Mouse (Mus musculus) stomach, embryonic 16.5 days (tissue): Measurements from ENCODE around the gene Egfl8. TPM values are rescaled to one million over a fixed set of nuclear protein-coding genes. Genes with fewer than 3 reads are reported as not detected.

Experiments used
- ATAC-seq: fragments of 200-750 bp; cut with Nextera tagmentation; 2 replicates; pipeline ENCODE4 v1.8.0; 2017; ENCODE audit warnings: moderate number of reproducible peaks, moderate TSS enrichment; ENCODE audit not compliant: insufficient read depth, low FRiP score
- H3K27ac ChIP-seq: fragments of 300-500 bp; sonication (generic); 2 replicates; pipeline ENCODE4 v1.5.1; 2014; ENCODE audit warnings: low read length
- H3K27me3 ChIP-seq: fragments of 300-500 bp; sonication (generic); 2 replicates; pipeline ENCODE4 v1.6.1; 2014; ENCODE audit warnings: low read length, control low read depth, mixed read lengths; ENCODE audit not compliant: control insufficient read depth, insufficient read depth
- H3K36me3 ChIP-seq: fragments of 300-500 bp; sonication (generic); 2 replicates; pipeline ENCODE4 v1.6.1; 2014; ENCODE audit warnings: low read length; ENCODE audit not compliant: control insufficient read depth, insufficient read depth
- H3K4me1 ChIP-seq: fragments of 300-500 bp; sonication (generic); 2 replicates; pipeline ENCODE4 v1.6.1; 2014; ENCODE audit warnings: low read length, control low read depth, mixed read lengths; ENCODE audit not compliant: control insufficient read depth, insufficient read depth
- H3K4me2 ChIP-seq: fragments of 300-500 bp; sonication (generic); 2 replicates; pipeline ENCODE4 v1.6.1; 2014; ENCODE audit warnings: low read depth, low read length, mixed read lengths
- H3K4me3 ChIP-seq: fragments of 300-500 bp; sonication (generic); replicated peaks from 2 replicates; pipeline ENCODE4 v1.5.1; 2014; ENCODE audit warnings: mild to moderate bottlenecking, low read length
- H3K9ac ChIP-seq: fragments of 300-500 bp; sonication (generic); 2 replicates; pipeline ENCODE4 v1.6.1; 2014; ENCODE audit warnings: low read length
- H3K9me3 ChIP-seq: fragments of 300-500 bp; sonication (generic); replicated peaks from 2 replicates; pipeline ENCODE4 v1.6.1; 2016; ENCODE audit warnings: low read length, control low read depth; ENCODE audit not compliant: control insufficient read depth
- WGBS: fragments of 180-500 bp; shearing (Covaris S2); extraction: QIAGEN DNeasy Blood & Tissue Kit; methylation state at CpG from one replicate; pipeline ENCODE4 v1.1.7; 2014; 5-methylcytosine and 5-hydroxymethylcytosine counted together
- polyA plus RNA-seq: library from polyadenylated mRNA; unstranded; fragments of >200 nt; fragmentation: Nextera tagmentation; extraction: Ambion mirVana; gene quantifications from 2 replicates; pipeline ENCODE4 v1.2.1, GENCODE M21; 2015

Gene Egfl8
- polyA plus RNA-seq, 1 experiment from 2014 or later = 3.5 TPM

DNA sequence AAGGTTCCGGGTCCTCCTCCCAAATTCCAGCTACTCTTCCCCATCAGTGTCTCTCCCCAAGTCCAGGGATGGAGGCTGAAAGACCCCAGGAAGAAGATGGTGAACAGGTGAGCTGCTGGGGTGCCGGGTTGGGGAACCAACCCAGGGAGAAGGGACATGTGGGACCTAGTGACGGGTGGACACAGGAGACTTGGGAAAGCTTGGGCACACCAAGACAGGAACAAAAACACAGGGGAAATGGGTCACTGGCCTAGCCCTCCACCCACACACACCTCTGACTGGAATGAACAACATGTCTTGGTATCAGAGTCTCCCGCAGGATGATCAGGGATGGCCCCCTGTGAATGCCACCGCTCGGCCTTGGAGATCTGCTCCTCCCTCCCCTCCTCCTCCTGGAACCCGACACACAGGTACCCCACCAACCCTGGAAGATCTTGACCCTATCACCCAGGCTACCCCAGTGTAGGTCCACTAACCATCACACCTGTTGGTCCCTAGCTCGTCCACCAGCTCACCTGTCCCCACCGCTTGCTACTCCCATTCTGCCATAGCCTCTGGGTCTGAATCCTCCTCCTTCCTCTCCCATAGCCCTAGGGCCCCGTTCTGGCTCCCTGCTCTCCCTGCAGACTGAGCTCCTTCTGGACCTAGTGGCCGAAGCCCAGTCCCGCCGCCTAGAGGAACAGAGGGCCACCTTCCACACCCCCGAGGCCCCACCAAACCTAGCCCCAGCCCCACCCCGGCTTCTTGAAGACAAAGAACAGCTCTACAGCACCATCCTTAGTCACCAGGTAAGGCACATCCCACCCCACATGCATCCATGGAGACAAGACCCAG is 25.4 kb downstream of the Egfl8 start:
- ATAC-seq = no peak
- Histone ChIP-seq H3K27me3 (no peaks in the 10 kb centered on the region), H3K4me2 (peak overlapping the region; percentile 80), H3K4me1 (peaks cover 59% of the 10 kb centered on the region), H3K9ac (peak overlapping the region; percentile 84), H3K9me3 (no peaks in the 10 kb centered on the region), H3K27ac (peak overlapping the region; percentile 99), H3K4me3 (peak overlapping the region; percentile 25), H3K36me3 (peaks cover 6% of the 10 kb centered on the region; the same call in 1 of the 2 replicates)
- 68% methylated on average over 15 of the region's 15 CpGs for WGBS

DNA sequence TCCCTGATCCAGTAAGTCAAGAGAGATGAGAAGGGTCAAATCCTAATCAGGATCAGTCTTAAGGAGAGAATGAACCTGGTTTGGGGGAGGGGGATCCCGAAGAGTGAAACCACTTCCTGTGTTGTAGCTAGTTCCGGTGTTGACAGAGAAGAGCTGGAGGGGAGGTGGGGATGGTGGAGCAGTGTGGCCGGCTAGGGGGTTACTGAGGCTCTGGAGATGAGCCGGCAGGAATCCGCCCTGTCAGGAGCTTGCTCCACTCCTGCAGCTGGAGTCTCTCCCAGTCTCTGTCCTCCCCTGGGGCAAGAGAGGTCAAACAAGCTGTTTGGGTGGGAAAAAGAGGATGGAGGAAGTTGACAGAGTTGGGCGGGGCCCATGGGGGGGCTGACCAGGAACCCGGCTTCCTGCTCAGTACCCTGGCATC is 26.1 kb downstream of the Egfl8 start, which contains the start of gene Gpsm3:
Gene Gpsm3 (plus strand): TSS at position 126 of the 421 bp plus-strand sequence.
- WGBS = 12% methylated on average over 7 of the region's 7 CpGs
- H3K27me3 ChIP-seq = no peaks in the 10 kb centered on the region
- no peaks in the 10 kb centered on the region for H3K9me3 ChIP-seq
- peaks cover 3% of the 10 kb centered on the region; the same call in 1 of the 2 replicates for H3K36me3 ChIP-seq
- peaks cover 55% of the 10 kb centered on the region for H3K4me1 ChIP-seq
- peak within 1 kb of the TSS; percentile 25 for H3K4me3 ChIP-seq
- H3K9ac ChIP-seq = peak within 1 kb of the TSS; percentile 84
- H3K4me2 ChIP-seq = peak within 1 kb of the TSS; percentile 100
- H3K27ac ChIP-seq = peak within 1 kb of the TSS; percentile 99
- ATAC-seq = no peak

DNA sequence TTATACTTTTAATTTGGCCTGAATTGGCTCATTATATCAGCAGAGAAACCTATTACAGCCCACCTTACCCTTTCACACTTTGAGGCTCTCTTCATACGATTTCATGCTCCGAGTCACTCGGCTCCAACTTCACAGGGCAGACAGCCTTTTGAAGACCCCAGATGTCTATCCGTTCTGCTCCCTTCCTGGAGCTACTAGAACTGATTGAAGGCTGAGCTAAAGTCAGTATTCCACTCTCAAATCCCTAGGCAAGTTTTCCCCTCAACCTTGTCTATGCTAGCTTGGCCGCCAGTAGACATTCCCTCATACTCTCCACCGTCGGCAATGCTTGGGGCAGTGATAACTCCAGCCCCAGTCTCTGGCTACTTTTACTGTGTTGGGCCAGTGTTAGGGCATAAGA is 26.6 kb downstream of the Egfl8 start:
- no peaks in the 10 kb centered on the region for H3K36me3 ChIP-seq
- H3K4me1 ChIP-seq = peaks cover 50% of the 10 kb centered on the region
- H3K27ac ChIP-seq = peak overlapping the region; percentile 99
- WGBS = 38% methylated on average over 7 of the region's 7 CpGs
- no peaks in the 10 kb centered on the region for H3K27me3 ChIP-seq
- peak overlapping the region; percentile 25 for H3K4me3 ChIP-seq
- ATAC-seq = no peak
- H3K9me3 ChIP-seq = no peaks in the 10 kb centered on the region
- H3K4me2 ChIP-seq = peak overlapping the region; percentile 80
- H3K9ac ChIP-seq = peak overlapping the region; percentile 66

DNA sequence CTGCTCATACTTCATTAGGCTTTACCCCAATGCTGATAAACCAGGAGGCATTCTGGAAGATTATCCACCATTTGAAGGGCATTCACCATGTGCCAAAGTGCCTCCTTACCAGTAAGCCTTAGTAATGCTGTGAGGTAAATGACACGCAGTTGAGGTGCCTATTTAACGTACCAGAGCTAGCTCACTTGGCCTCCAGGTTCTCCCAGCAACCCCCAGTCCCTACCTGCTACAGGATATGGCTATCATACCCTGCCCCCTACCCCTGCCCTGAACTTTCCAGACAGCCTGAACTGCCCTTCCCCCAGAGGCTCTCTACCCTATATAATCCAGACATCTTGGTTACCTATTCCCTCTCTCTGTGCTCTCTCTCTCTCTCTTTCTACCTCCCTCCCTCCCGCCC is 27.0 kb downstream of the Egfl8 start:
- Histone ChIP-seq H3K4me1 (peaks cover 47% of the 10 kb centered on the region), H3K9ac (no peak overlapping the region)

DNA sequence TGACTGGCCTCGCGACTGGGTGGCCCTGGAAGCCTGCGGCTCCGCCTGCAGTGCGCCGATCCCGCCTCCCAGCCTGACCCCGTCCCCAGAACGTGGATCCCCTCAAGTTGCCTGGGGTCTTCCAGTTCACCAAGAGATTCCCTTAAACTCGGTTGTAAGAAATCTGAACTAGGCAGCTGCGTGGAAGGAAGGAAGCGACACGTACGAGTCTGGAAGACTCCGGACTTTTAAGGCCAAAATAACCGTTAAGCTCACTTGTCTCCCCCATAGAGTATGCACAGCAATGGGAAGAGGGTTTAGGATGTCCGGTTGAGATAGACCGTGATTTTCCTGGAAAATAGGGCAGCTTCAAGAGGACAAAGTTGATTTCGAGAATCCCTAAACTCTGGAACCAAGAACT is 28.0 kb downstream of the Egfl8 start:
- Histone ChIP-seq H3K27ac (peak overlapping the region; percentile 96), H3K4me1 (peaks cover 41% of the 10 kb centered on the region), H3K9me3 (no peaks in the 10 kb centered on the region), H3K9ac (peak overlapping the region; percentile 97), H3K4me2 (peak overlapping the region; percentile 100), H3K4me3 (peak overlapping the region; percentile 77), H3K36me3 (no peaks in the 10 kb centered on the region), H3K27me3 (no peaks in the 10 kb centered on the region)
- 3% methylated on average over 19 of the region's 19 CpGs for WGBS
- no peak for ATAC-seq

More for the DNA sequence above, 27.0 kb downstream of the Egfl8 start:
- no peaks in the 10 kb centered on the region for H3K27me3 ChIP-seq
- no peak for ATAC-seq
- H3K4me3 ChIP-seq = no peak overlapping the region
- no peaks in the 10 kb centered on the region for H3K9me3 ChIP-seq
- 76% methylated on average over 3 of the region's 3 CpGs for WGBS
- H3K36me3 ChIP-seq = no peaks in the 10 kb centered on the region
- peak overlapping the region; percentile 100; the same call in 1 of the 2 replicates for H3K4me2 ChIP-seq
- no peak overlapping the region for H3K27ac ChIP-seq

DNA sequence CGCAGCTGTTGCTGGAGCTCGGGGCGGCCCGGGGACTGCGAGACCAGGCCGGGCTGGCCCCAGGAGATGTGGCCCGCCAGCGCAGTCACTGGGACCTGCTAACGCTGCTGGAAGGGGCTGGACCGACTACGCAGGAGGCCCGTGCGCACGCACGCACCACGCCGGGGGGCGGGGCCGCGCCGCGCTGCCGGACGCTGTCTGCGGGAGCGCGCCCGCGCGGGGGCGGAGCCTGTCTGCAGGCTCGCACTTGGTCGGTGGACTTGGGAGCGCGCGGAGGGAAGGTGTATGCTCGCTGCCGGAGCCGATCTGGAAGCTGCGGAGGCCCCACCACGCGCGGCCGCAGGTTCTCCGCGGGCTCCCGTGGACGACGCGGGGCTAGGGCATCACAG is 28.4 kb downstream of the Egfl8 start:
- Histone ChIP-seq H3K27me3 (no peaks in the 10 kb centered on the region), H3K27ac (peak overlapping the region; percentile 96), H3K4me2 (peak overlapping the region; percentile 100), H3K9me3 (no peaks in the 10 kb centered on the region), H3K36me3 (no peaks in the 10 kb centered on the region), H3K4me1 (peaks cover 41% of the 10 kb centered on the region), H3K4me3 (peak overlapping the region; percentile 77), H3K9ac (peak overlapping the region; percentile 97)
- peak; percentile 87 for ATAC-seq
- WGBS = 0% methylated on average over 50 of the region's 50 CpGs

DNA sequence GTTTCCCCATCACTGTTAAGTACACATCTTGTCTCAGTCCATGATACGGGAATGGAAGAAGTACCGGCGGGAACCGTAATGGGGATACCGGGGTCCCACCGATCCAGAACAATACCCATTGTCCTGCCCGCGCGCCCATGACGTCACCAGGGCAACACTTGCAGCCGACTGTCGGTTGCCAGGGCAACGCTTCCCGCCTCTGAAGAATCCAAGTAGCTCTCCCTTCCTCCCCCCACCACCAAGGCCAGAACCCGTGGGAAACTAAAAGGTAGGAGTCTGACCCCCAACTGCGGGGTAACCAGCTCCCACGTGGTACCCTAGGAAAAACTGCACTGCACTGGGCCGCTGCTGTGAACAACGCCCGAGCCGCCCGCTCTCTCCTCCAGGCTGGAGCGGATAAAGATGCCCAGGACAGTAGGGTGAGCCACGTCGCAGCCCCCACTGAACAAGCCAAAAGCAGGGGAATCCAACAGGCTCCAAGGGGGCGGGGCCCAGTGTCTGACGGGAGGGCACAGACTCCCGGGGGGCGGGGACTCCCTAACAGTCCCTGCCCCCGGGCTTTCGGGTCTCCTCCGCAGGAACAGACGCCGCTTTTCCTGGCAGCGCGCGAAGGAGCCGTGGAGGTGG is 28.9 kb downstream of the Egfl8 start:
- peak overlapping the region; percentile 100 for H3K4me2 ChIP-seq
- peak overlapping the region; percentile 97 for H3K9ac ChIP-seq
- H3K9me3 ChIP-seq = no peaks in the 10 kb centered on the region
- H3K4me3 ChIP-seq = peak overlapping the region; percentile 77
- H3K36me3 ChIP-seq = no peaks in the 10 kb centered on the region
- H3K4me1 ChIP-seq = peaks cover 41% of the 10 kb centered on the region
- no peaks in the 10 kb centered on the region for H3K27me3 ChIP-seq
- peak overlapping the region; percentile 96 for H3K27ac ChIP-seq
- peak; percentile 85 for ATAC-seq
- WGBS = under 1% methylated on average over 38 of the region's 38 CpGs

DNA sequence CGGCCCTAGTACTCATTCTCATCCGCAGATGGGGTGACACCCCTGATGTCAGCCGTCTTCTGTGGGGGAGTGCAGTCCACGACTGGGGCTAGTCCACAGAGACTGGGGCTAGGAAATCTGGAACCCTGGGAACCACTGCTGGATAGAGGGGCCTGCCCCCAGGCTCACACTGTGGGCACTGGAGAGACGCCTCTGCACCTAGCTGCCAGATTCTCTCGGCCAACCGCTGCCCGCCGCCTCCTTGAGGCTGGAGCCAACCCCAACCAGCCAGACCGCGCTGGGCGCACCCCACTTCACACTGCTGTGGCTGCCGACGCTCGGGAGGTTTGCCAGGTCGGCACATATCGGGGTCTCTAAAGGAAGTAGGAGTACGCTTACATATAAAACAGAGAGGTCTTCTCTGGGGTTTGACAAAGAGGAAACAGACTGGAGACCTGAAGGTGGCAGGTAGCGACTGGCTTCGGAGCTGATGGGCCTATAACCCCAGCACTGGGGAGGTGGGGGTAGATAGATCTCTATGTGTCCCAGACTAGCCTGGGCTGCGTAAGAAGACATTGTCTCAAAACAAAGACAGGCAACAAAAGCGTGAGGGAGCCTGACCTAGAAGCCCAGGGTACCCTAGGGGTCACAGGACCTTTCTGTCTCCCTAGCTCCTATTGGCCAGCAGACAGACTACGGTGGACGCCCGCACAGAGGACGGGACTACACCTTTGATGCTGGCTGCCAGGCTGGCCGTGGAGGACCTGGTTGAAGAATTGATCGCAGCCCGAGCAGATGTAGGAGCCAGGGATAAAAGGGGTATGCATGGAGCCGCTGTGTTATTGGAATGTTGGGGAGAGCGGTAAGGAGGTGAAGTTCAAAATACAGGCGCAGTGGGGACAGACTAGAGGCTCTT is 29.6 kb downstream of the Egfl8 start:
- Histone ChIP-seq H3K4me2 (peak overlapping the region; percentile 100), H3K27ac (peak overlapping the region; percentile 96), H3K9me3 (no peaks in the 10 kb centered on the region), H3K4me1 (peaks cover 35% of the 10 kb centered on the region), H3K27me3 (no peaks in the 10 kb centered on the region), H3K9ac (peak overlapping the region; percentile 97), H3K36me3 (no peaks in the 10 kb centered on the region), H3K4me3 (peak overlapping the region; percentile 77)
- 26% methylated on average over 32 of the region's 32 CpGs for WGBS
- no peak for ATAC-seq
